Mouse (Mus musculus): ENCODE data around the gene Glce. TPM values are rescaled to one million over a fixed set of nuclear protein-coding genes. Genes with fewer than 3 reads are reported as not detected.

Gene Glce
- polyA plus RNA-seq, 1 experiment from 2014 or later, result 9.6 TPM

GRCm38 (mm10) chr9:62032206-62032605 lies 90.2 kb downstream of the Glce start:
- H3K4me3 ChIP-seq (ENCODE audit: control insufficient read depth in 1 of 2, insufficient read depth in 1 of 2, low read depth in 1 of 2, low read length in 2 of 2), result no peak overlapping the region
- H3K36me3 ChIP-seq (ENCODE audit: control insufficient read depth, insufficient read depth, low read length), result no peaks in the 10 kb centered on the region
- no peak for ATAC-seq (ENCODE audit: insufficient number of reproducible peaks, insufficient read depth, low FRiP score, low read depth)
- H3K27ac ChIP-seq (replicated peaks in 1 of 2; ENCODE audit: control insufficient read depth in 1 of 2, insufficient read depth in 1 of 2, low read depth in 2 of 2, low read length in 2 of 2), result no peak overlapping the region
- H3K4me2 ChIP-seq (ENCODE audit: low read length), result no peak overlapping the region
- H3K27me3 ChIP-seq (ENCODE audit: control insufficient read depth, insufficient read depth, low read length), result peaks cover 15% of the 10 kb centered on the region
- H3K4me1 ChIP-seq (ENCODE audit: control insufficient read depth in 2 of 2, insufficient read depth in 2 of 2, low read length in 2 of 2), result no peaks in the 10 kb centered on the region
- H3K9ac ChIP-seq (ENCODE audit: low read length), result no peak overlapping the region
- WGBS, result 86% methylated on average over 3 of the region's 3 CpGs
- H3K9me3 ChIP-seq (ENCODE audit: control insufficient read depth, low read length), result no peaks in the 10 kb centered on the region

GRCm38 (mm10) chr9:62028072-62028471 lies 94.4 kb downstream of the Glce start:
- 39% methylated on average over 3 of the region's 3 CpGs for WGBS
- Histone ChIP-seq H3K9me3 (ENCODE audit: control insufficient read depth, low read length) (no peaks in the 10 kb centered on the region), H3K4me3 (ENCODE audit: control insufficient read depth in 1 of 2, insufficient read depth in 1 of 2, low read depth in 1 of 2, low read length in 2 of 2) (no peak overlapping the region), H3K4me2 (ENCODE audit: low read length) (no peak overlapping the region), H3K27me3 (ENCODE audit: control insufficient read depth, insufficient read depth, low read length) (peaks cover 32% of the 10 kb centered on the region), H3K36me3 (ENCODE audit: control insufficient read depth, insufficient read depth, low read length) (no peaks in the 10 kb centered on the region), H3K27ac (replicated peaks in 1 of 2; ENCODE audit: control insufficient read depth in 1 of 2, insufficient read depth in 1 of 2, low read depth in 2 of 2, low read length in 2 of 2) (no peak overlapping the region), H3K4me1 (ENCODE audit: control insufficient read depth in 2 of 2, insufficient read depth in 2 of 2, low read length in 2 of 2) (peaks cover 4 to 5% of the 10 kb centered on the region in 2 experiments; a peak in 1 of 4 replicates), H3K9ac (ENCODE audit: low read length) (no peak overlapping the region)
- ATAC-seq (ENCODE audit: insufficient number of reproducible peaks, insufficient read depth, low FRiP score, low read depth), result no peak

GRCm38 (mm10) chr9:62026600-62026999 lies 95.9 kb downstream of the Glce start, which contains the start of gene Paqr5:
Gene Paqr5, minus strand, starts transcription at chr9:62026856.
- Histone ChIP-seq H3K4me3 (ENCODE audit: control insufficient read depth in 1 of 2, insufficient read depth in 1 of 2, low read depth in 1 of 2, low read length in 2 of 2) (peak within 1 kb of the TSS; percentile 39 to 41), H3K9me3 (ENCODE audit: control insufficient read depth, low read length) (no peaks in the 10 kb centered on the region), H3K9ac (ENCODE audit: low read length) (peak within 1 kb of the TSS; percentile 7; the same call in 1 of the 2 replicates), H3K27ac (replicated peaks in 1 of 2; ENCODE audit: control insufficient read depth in 1 of 2, insufficient read depth in 1 of 2, low read depth in 2 of 2, low read length in 2 of 2) (no peak within 1 kb of the TSS), H3K4me2 (ENCODE audit: low read length) (peak within 1 kb of the TSS; percentile 74), H3K4me1 (ENCODE audit: control insufficient read depth in 2 of 2, insufficient read depth in 2 of 2, low read length in 2 of 2) (peaks cover 4 to 5% of the 10 kb centered on the region in 2 experiments; a peak in 1 of 4 replicates), H3K27me3 (ENCODE audit: control insufficient read depth, insufficient read depth, low read length) (peaks cover 32% of the 10 kb centered on the region), H3K36me3 (ENCODE audit: control insufficient read depth, insufficient read depth, low read length) (no peaks in the 10 kb centered on the region)
- ATAC-seq (ENCODE audit: insufficient number of reproducible peaks, insufficient read depth, low FRiP score, low read depth), result peak; percentile 35; the same call in 1 of the 2 replicates
- under 1% methylated on average over 29 of the region's 32 CpGs for WGBS

GRCm38 (mm10) chr9:62025056-62025455 lies 97.4 kb downstream of the Glce start:
- Histone ChIP-seq H3K4me1 (ENCODE audit: control insufficient read depth in 2 of 2, insufficient read depth in 2 of 2, low read length in 2 of 2) (peaks cover 4 to 5% of the 10 kb centered on the region in 2 experiments; a peak in 1 of 4 replicates), H3K36me3 (ENCODE audit: control insufficient read depth, insufficient read depth, low read length) (no peaks in the 10 kb centered on the region), H3K27me3 (ENCODE audit: control insufficient read depth, insufficient read depth, low read length) (peaks cover 32% of the 10 kb centered on the region), H3K27ac (replicated peaks in 1 of 2; ENCODE audit: control insufficient read depth in 1 of 2, insufficient read depth in 1 of 2, low read depth in 2 of 2, low read length in 2 of 2) (no peak overlapping the region), H3K9me3 (ENCODE audit: control insufficient read depth, low read length) (no peaks in the 10 kb centered on the region), H3K4me2 (ENCODE audit: low read length) (no peak overlapping the region), H3K4me3 (ENCODE audit: control insufficient read depth in 1 of 2, insufficient read depth in 1 of 2, low read depth in 1 of 2, low read length in 2 of 2) (no peak overlapping the region), H3K9ac (ENCODE audit: low read length) (no peak overlapping the region)
- WGBS, result 42% methylated on average over 5 of the region's 5 CpGs
- no peak for ATAC-seq (ENCODE audit: insufficient number of reproducible peaks, insufficient read depth, low FRiP score, low read depth)

- no peak for ATAC-seq (ENCODE audit: insufficient number of reproducible peaks, insufficient read depth, low FRiP score, low read depth)
- Histone ChIP-seq H3K4me3 (ENCODE audit: control insufficient read depth in 1 of 2, insufficient read depth in 1 of 2, low read depth in 1 of 2, low read length in 2 of 2) (no peak overlapping the region), H3K36me3 (ENCODE audit: control insufficient read depth, insufficient read depth, low read length) (no peaks in the 10 kb centered on the region), H3K4me2 (ENCODE audit: low read length) (no peak overlapping the region), H3K27me3 (ENCODE audit: control insufficient read depth, insufficient read depth, low read length) (peaks cover 32% of the 10 kb centered on the region), H3K4me1 (ENCODE audit: control insufficient read depth in 2 of 2, insufficient read depth in 2 of 2, low read length in 2 of 2) (peaks cover 4 to 5% of the 10 kb centered on the region in 2 experiments; a peak in 1 of 4 replicates), H3K9me3 (ENCODE audit: control insufficient read depth, low read length) (no peaks in the 10 kb centered on the region), H3K27ac (replicated peaks in 1 of 2; ENCODE audit: control insufficient read depth in 1 of 2, insufficient read depth in 1 of 2, low read depth in 2 of 2, low read length in 2 of 2) (no peak overlapping the region), H3K9ac (ENCODE audit: low read length) (no peak overlapping the region)
- WGBS, result 31% methylated on average over 3 of the region's 4 CpGs
Measured at GRCm38 (mm10) chr9:62023879-62024278, 98.6 kb downstream of the Glce start.

- H3K27me3 ChIP-seq (ENCODE audit: control insufficient read depth, insufficient read depth, low read length), result peaks cover 26% of the 10 kb centered on the region
- no peak overlapping the region for H3K27ac ChIP-seq (replicated peaks in 1 of 2; ENCODE audit: control insufficient read depth in 1 of 2, insufficient read depth in 1 of 2, low read depth in 2 of 2, low read length in 2 of 2)
- H3K4me2 ChIP-seq (ENCODE audit: low read length), result no peak overlapping the region
- no peak overlapping the region for H3K9ac ChIP-seq (ENCODE audit: low read length)
- peaks cover 4 to 5% of the 10 kb centered on the region in 2 experiments; a peak in 1 of 4 replicates for H3K4me1 ChIP-seq (ENCODE audit: control insufficient read depth in 2 of 2, insufficient read depth in 2 of 2, low read length in 2 of 2)
- H3K36me3 ChIP-seq (ENCODE audit: control insufficient read depth, insufficient read depth, low read length), result no peaks in the 10 kb centered on the region
- H3K9me3 ChIP-seq (ENCODE audit: control insufficient read depth, low read length), result no peaks in the 10 kb centered on the region
- H3K4me3 ChIP-seq (ENCODE audit: control insufficient read depth in 1 of 2, insufficient read depth in 1 of 2, low read depth in 1 of 2, low read length in 2 of 2), result no peak overlapping the region
- no peak for ATAC-seq (ENCODE audit: insufficient number of reproducible peaks, insufficient read depth, low FRiP score, low read depth)
- WGBS, result 80% methylated on average over 6 of the region's 6 CpGs
Measured at GRCm38 (mm10) chr9:62022961-62023680, 99.3 kb downstream of the Glce start.

GRCm38 (mm10) chr9:62021583-62022120 lies 100.8 kb downstream of the Glce start:
- no peaks in the 10 kb centered on the region for H3K36me3 ChIP-seq (ENCODE audit: control insufficient read depth, insufficient read depth, low read length)
- H3K4me2 ChIP-seq (ENCODE audit: low read length), result no peak overlapping the region
- no peak overlapping the region for H3K9ac ChIP-seq (ENCODE audit: low read length)
- no peak overlapping the region for H3K4me3 ChIP-seq (ENCODE audit: control insufficient read depth in 1 of 2, insufficient read depth in 1 of 2, low read depth in 1 of 2, low read length in 2 of 2)
- no peak for ATAC-seq (ENCODE audit: insufficient number of reproducible peaks, insufficient read depth, low FRiP score, low read depth)
- H3K4me1 ChIP-seq (ENCODE audit: control insufficient read depth in 2 of 2, insufficient read depth in 2 of 2, low read length in 2 of 2), result peaks cover 0 to 4% of the 10 kb centered on the region in 2 experiments; a peak in 1 of 4 replicates
- H3K9me3 ChIP-seq (ENCODE audit: control insufficient read depth, low read length), result no peaks in the 10 kb centered on the region
- no peak overlapping the region for H3K27ac ChIP-seq (replicated peaks in 1 of 2; ENCODE audit: control insufficient read depth in 1 of 2, insufficient read depth in 1 of 2, low read depth in 2 of 2, low read length in 2 of 2)
- peaks cover 16% of the 10 kb centered on the region for H3K27me3 ChIP-seq (ENCODE audit: control insufficient read depth, insufficient read depth, low read length)
- WGBS, result 67% methylated on average over 7 of the region's 7 CpGs
